Mouse (Mus musculus) brain, embryonic 14.5 days (tissue): ENCODE measurements at regions not wholly inside any gene's neighbourhood (a gene's known extent, or its start where the extent isn't known, plus 50 kb on each side); places are given as distances from the start of the nearest gene placed in this dataset.

Experiments used
- CTCF ChIP-seq: fragments of 200-500 bp; IDR thresholded peaks from 2 replicates; pipeline ENCODE4 v1.5.1; 2012; ENCODE audit warnings: inconsistent platforms, mild to moderate bottlenecking, moderate library complexity, borderline replicate concordance; ENCODE audit not compliant: insufficient read depth, insufficient read length; ENCODE audit errors: extremely low read depth
- POLR2A ChIP-seq: fragments of 200-500 bp; IDR thresholded peaks from 2 replicates; pipeline ENCODE4 v1.6.1; 2012; ENCODE audit warnings: mild to moderate bottlenecking, inconsistent platforms, borderline replicate concordance; ENCODE audit not compliant: poor library complexity, insufficient read depth, insufficient read length, severe bottlenecking; ENCODE audit errors: extremely low read depth

- TF ChIP-seq CTCF (no peak), POLR2A (no peak)
Observed at GRCm38 (mm10) chr15:37070188-37070587, 62.6 kb upstream of the Zfp706 start.
